Mouse (Mus musculus): ENCODE data around the gene Plac9a. TPM values are rescaled to one million over a fixed set of nuclear protein-coding genes. Genes with fewer than 3 reads are reported as not detected.
"Not testable (repeated sequence)": the region's sequence is repeated elsewhere in the genome, so short reads cannot be mapped to it uniquely, and the experiment has no call there.

Gene Plac9a
- not detected in 2 replicates for total RNA-seq (2017)

DNA sequence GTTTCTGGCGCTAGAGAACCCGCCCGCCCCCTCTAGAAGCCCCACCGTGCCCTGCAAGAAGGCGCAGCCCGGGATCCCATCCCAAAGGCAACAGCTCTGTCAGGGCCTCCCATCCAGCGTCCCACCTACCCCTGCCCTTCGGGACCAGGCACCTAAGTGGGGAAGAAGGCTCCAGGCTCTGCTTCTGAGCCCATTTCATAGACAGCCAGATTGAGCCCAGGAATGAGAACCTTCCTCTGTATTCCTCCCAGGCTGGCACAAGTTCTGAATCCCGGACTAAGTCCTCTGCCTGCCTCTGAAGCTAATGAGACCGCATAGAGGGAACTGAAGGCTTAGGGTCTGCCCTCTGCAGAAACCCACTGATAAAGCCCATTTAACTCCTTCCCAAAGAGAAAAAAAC lies at the start of gene Plac9a:
Plac9a (minus strand) TSS at position 101 of the 400 bp plus-strand sequence.
- ATAC-seq (replicated peaks in 1 of 2; ENCODE audit: insufficient read depth in 1 of 2, low FRiP score in 2 of 2, low TSS enrichment in 1 of 2, low read depth in 1 of 2, poor library complexity in 2 of 2, severe bottlenecking in 2 of 2) = not testable (repeated sequence)

- not testable (repeated sequence) for ATAC-seq (replicated peaks in 1 of 2; ENCODE audit: insufficient read depth in 1 of 2, low FRiP score in 2 of 2, low TSS enrichment in 1 of 2, low read depth in 1 of 2, poor library complexity in 2 of 2, severe bottlenecking in 2 of 2)
Measured at GRCm38 (mm10) chr14:25938004-25938403, 35.1 kb upstream of the Plac9a start, which contains the start of gene Cphx1. Gene Cphx1 (plus strand): TSS chr14:25938304.

- ATAC-seq (replicated peaks in 1 of 2; ENCODE audit: insufficient read depth in 1 of 2, low FRiP score in 2 of 2, low TSS enrichment in 1 of 2, low read depth in 1 of 2, poor library complexity in 2 of 2, severe bottlenecking in 2 of 2) = not testable (repeated sequence)
Measured at GRCm38 (mm10) chr14:25936867-25937630, 34.1 kb upstream of the Plac9a start.

- ATAC-seq (replicated peaks in 1 of 2; ENCODE audit: insufficient read depth in 1 of 2, low FRiP score in 2 of 2, low TSS enrichment in 1 of 2, low read depth in 1 of 2, poor library complexity in 2 of 2, severe bottlenecking in 2 of 2) = peak; percentile 84 to 89
Measured at GRCm38 (mm10) chr14:25927562-25927881, 24.6 kb upstream of the Plac9a start, which contains the start of gene Tmem254a. Gene Tmem254a (minus strand): TSS chr14:25927672.

DNA sequence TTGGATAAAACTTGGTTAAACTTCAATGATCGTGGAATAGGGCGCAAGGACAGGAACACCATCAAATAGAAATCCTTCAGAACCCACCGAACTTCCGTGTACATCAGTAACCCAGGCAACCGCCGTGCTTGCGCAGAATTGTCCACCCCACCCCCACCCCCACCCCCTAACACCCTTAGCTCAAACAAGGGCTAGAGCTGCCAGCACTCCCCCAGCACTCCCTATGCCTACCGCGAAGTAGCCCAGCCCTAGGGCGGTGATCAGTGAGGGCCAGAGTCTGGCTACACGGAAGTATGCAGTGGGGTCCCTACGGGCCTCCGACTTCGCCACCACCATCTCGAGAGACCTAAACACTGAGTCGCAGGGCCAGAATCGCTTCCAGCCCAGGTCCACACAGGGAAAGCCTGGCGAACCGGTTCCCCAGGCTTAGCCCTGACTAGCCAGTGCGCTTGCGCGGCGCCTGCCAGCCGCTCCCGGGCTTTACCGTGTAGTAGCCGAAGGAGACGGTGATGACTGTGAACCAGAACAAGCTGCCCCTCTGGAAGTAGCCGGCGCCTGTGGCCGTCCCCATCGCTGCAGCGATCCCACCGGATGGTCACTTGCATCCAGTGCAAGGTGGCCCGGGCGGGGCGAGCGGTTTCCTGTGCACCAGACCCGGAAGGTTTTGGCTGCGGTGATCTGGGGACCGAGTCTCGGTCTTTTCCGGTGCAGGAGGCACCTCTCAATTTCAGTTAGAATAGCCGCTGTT lies 24.1 kb upstream of the Plac9a start:
- ATAC-seq (replicated peaks in 1 of 2; ENCODE audit: insufficient read depth in 1 of 2, low FRiP score in 2 of 2, low TSS enrichment in 1 of 2, low read depth in 1 of 2, poor library complexity in 2 of 2, severe bottlenecking in 2 of 2) = peak; percentile 73 to 79

DNA sequence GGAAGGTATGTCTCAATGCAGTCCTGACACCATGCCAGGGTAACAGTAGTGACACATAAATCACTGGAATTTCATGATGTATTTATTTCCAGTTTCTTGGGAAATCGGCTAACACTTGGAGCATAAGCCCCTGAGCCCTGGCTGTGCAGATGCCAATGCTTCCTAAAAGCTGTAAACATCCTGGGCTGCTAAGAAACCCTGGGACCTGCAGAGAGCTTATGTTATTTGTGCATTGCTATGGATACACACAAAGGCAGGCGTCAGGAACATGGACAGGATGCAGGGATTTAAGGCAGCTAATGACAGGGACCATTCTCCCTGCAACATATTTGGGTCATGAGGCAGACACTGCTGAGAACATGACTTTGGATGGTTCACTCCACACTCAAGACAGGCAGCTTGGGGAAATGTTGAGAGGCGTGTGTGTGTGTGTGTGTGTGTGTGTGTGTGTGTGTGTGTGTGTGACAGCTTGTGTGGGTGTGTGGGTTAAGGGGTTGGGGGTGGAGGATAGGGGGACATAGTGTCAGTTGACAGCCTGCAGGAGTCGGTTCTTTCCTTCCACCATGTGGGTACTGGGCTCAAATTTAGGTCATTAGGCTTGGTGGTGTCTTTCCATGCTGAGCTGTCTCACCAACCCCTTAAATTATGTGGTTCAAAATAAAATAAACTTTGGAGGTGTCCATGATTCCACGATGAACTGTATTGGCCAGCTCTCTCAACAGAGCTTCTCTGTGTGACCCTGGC lies 15.7 kb upstream of the Plac9a start:
- not testable (repeated sequence) for ATAC-seq (replicated peaks in 1 of 2; ENCODE audit: insufficient read depth in 1 of 2, low FRiP score in 2 of 2, low TSS enrichment in 1 of 2, low read depth in 1 of 2, poor library complexity in 2 of 2, severe bottlenecking in 2 of 2)

GRCm38 (mm10) chr14:25908976-25909375 lies 6.1 kb upstream of the Plac9a start:
- ATAC-seq (replicated peaks in 1 of 2; ENCODE audit: insufficient read depth in 1 of 2, low FRiP score in 2 of 2, low TSS enrichment in 1 of 2, low read depth in 1 of 2, poor library complexity in 2 of 2, severe bottlenecking in 2 of 2) = not testable (repeated sequence)

- ATAC-seq (replicated peaks in 1 of 2; ENCODE audit: insufficient read depth in 1 of 2, low FRiP score in 2 of 2, low TSS enrichment in 1 of 2, low read depth in 1 of 2, poor library complexity in 2 of 2, severe bottlenecking in 2 of 2) = peak; percentile 71 to 75; a peak in 3 of 4 replicates
Measured at GRCm38 (mm10) chr14:25907272-25907671, 4.4 kb upstream of the Plac9a start.

DNA sequence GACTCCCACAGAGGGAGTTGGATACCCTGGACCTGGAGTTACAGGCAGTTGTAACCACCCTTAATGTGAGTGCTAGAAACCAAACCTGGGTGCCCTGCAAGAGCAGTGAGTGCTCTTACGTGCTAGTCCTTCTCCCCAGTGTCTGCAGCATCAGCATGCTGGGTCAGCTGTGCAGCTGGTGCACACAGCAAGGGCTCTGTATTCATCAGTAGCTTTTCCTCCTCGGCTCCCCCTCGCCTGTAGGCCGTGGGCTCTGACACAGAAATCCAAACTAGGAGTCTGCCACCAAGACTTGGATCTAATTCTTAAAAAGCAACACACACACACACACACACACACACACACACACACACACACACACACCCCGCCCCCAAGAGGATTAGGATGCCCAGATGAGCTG lies 2.3 kb upstream of the Plac9a start:
- not testable (repeated sequence) for ATAC-seq (replicated peaks in 1 of 2; ENCODE audit: insufficient read depth in 1 of 2, low FRiP score in 2 of 2, low TSS enrichment in 1 of 2, low read depth in 1 of 2, poor library complexity in 2 of 2, severe bottlenecking in 2 of 2)

- ATAC-seq (replicated peaks in 1 of 2; ENCODE audit: insufficient read depth in 1 of 2, low FRiP score in 2 of 2, low TSS enrichment in 1 of 2, low read depth in 1 of 2, poor library complexity in 2 of 2, severe bottlenecking in 2 of 2) = not testable (repeated sequence)
Measured at GRCm38 (mm10) chr14:25895686-25896085, 7.2 kb downstream of the Plac9a start.

DNA sequence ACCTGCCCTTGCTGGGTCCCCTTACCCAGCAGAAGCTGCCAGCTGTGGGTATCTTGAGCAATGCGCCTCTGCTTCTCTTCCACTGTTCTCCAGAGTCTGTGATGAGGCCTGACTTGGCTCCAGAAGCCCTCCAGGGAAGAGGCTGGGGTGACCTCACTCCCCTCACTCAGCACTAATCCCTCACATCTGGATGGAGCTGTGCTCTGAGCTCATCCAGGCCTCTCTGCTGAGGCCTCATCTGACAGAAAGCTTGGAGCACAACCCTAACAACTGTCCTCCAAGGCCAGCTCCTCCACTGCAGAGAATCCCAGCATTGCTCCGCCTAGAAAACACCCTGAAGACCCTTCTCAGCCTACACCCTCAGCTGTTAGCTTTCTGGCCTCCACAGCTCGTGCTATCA lies 8.3 kb downstream of the Plac9a start:
- not testable (repeated sequence) for ATAC-seq (replicated peaks in 1 of 2; ENCODE audit: insufficient read depth in 1 of 2, low FRiP score in 2 of 2, low TSS enrichment in 1 of 2, low read depth in 1 of 2, poor library complexity in 2 of 2, severe bottlenecking in 2 of 2)

DNA sequence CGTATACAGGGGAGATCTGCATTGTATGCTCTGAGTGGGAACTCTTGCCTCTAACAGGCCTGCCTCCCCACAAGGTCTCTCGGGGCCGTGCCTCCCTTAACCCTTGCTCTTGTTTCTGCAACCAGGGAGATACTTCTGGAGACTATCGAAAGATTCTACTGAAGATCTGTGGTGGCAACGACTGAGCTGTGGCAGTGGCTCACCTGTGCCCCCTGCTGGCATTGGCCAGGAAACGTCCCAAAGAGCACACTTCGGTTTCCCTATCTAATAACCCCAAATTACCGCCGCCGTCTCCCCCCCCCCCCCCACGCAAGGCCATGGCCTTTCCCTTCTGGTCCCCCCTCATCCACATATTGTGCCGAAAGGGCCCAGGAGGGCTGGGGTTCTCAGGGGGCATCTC lies 17.0 kb downstream of the Plac9a start:
- peak; percentile 63; a peak in 3 of 4 replicates for ATAC-seq (replicated peaks in 1 of 2; ENCODE audit: insufficient read depth in 1 of 2, low FRiP score in 2 of 2, low TSS enrichment in 1 of 2, low read depth in 1 of 2, poor library complexity in 2 of 2, severe bottlenecking in 2 of 2)

GRCm38 (mm10) chr14:25881769-25882168 lies 21.1 kb downstream of the Plac9a start:
- ATAC-seq (replicated peaks in 1 of 2; ENCODE audit: insufficient read depth in 1 of 2, low FRiP score in 2 of 2, low TSS enrichment in 1 of 2, low read depth in 1 of 2, poor library complexity in 2 of 2, severe bottlenecking in 2 of 2) = not testable (repeated sequence)

DNA sequence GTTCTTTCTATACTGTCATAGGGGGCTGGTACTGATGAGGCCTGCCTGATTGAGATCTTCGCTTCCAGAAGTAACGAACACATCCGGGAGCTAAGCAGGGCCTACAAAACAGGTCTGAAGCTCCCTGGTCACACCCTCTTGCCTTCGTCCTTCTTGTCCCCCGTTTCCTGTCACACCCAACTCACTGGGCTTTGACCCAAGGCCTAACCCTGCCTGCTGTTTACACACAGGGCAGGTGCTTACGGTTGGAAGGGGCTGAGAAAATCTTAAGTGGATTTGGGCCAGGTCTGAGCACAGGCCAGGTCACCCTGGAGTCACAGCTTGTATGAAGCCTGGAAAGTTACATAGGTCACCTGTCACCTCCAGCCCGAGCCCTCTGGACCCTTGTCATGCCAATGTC lies 26.3 kb downstream of the Plac9a start:
- ATAC-seq (replicated peaks in 1 of 2; ENCODE audit: insufficient read depth in 1 of 2, low FRiP score in 2 of 2, low TSS enrichment in 1 of 2, low read depth in 1 of 2, poor library complexity in 2 of 2, severe bottlenecking in 2 of 2) = not testable (repeated sequence)

- ATAC-seq (replicated peaks in 1 of 2; ENCODE audit: insufficient read depth in 1 of 2, low FRiP score in 2 of 2, low TSS enrichment in 1 of 2, low read depth in 1 of 2, poor library complexity in 2 of 2, severe bottlenecking in 2 of 2) = no peak
Measured at GRCm38 (mm10) chr14:25872461-25873415, 30.2 kb downstream of the Plac9a start.

DNA sequence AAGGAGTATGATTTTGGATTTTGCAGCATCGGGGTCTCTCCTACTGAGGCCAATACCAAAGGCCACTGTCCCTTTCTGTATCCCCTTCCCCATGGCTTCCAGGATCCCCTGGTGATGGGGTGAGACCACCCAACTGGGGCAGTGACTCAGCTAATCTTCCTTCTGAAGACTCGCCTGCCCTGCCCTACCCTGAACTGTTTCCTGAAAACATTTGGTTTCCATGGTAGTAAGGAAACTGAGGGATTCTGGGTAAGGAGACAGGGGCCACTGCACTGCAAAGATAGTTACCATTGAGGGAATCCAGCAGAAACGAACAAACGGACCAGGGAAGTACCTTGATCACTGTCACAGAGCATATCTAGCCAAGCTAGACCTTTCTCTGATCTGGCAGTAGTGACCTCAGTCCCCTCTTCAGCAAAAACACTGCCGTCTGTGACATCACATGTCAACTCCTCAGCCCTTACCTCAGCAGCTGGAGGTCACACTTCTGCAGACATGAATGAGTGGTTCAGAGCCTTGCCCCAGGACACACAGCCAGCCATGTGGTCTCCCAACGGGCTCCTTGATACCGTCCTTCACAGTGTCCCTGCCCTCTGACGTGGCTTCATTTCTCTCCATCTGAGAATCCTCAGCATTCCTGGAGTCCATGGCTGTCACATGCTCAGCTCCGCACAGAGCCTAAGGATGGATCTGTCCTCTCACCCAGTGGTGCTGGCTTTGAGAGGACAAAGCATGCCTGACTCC lies 33.6 kb downstream of the Plac9a start:
- ATAC-seq (replicated peaks in 1 of 2; ENCODE audit: insufficient read depth in 1 of 2, low FRiP score in 2 of 2, low TSS enrichment in 1 of 2, low read depth in 1 of 2, poor library complexity in 2 of 2, severe bottlenecking in 2 of 2) = peak; percentile 41 to 81

Data from hematopoietic stem cell, adult 5-6 weeks (primary cell).